Mouse (Mus musculus): ENCODE data around the gene Ddx3y. TPM values are rescaled to one million over a fixed set of nuclear protein-coding genes. Genes with fewer than 3 reads are reported as not detected.

Ddx3y gene
- polyA plus RNA-seq (2017; shearing (Covaris generic)): 138 TPM

DNA sequence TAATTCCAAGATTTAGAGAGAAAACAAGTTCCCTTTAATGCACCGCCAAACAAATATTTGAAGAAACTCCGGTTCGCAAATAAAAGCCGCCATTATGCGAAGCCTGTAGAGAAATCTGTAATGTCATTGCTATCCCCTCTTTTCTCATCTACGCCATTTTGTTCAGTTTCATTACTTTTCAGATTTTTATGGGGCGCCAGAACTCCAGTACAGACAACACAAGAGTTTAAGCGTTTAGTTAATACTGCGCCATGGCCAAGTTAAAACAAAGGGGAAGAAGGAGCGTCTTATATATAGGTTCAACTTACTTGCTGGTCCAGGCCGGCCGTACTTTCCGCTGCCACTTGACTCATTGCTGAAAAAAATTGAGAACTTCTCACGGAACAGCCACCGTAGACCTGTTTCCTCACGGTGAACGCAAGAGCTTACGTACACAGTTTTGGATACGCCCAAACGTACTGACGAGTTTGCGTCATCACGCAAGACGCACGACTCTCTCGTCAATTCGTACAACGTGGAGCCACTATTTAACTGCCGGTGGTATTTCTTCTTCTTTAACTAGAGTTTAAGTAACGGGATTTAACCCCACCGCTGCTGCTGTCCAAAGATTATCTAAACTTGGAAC is at the start of gene Ddx3y:
Gene Ddx3y, minus strand, starts transcription at position 459 of the 625 bp plus-strand sequence.

DNA sequence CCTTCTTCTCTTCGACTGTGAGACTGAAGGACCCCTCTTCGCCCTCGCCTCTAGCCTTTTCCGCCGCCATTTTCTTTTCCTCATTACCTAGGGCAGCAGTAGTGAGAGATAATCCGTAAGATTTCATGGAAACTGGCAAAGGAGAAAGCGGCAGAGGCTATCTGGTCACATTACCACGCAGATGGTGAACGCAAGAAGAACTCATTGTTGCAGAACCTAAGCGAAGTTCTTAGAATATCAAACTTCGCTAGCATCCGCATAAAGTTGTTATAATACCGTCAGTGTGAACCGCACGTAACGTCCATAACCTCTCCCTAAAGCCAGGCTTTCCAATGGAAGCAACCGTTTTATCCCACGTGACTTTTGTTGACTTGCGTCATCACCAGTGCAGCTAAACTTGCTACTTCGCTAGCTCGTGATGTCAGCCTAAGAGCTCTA is 41.0 kb downstream of the Ddx3y start, which contains the start of gene Uty:
Gene Uty, minus strand, starts transcription at position 334 of the 438 bp plus-strand sequence.

Other genes with a start within 250 kb of the Ddx3y start
- gene Uty, start 40.9 kb downstream of the Ddx3y start, polyA plus RNA-seq (2017; shearing (Covaris generic)): 37.5 TPM
- gene Usp9y, start 173.2 kb upstream of the Ddx3y start, polyA plus RNA-seq (2017; shearing (Covaris generic)): 0.05 TPM

Data from naive thymus-derived CD4-positive, alpha-beta T cell, adult 5 months (primary cell).